Mouse (Mus musculus): ENCODE measurements around the gene Dmrt3.
A peak's percentile ranks its signal among the peaks of the same experiment; 100 is the strongest.

Gene Dmrt3

DNA sequence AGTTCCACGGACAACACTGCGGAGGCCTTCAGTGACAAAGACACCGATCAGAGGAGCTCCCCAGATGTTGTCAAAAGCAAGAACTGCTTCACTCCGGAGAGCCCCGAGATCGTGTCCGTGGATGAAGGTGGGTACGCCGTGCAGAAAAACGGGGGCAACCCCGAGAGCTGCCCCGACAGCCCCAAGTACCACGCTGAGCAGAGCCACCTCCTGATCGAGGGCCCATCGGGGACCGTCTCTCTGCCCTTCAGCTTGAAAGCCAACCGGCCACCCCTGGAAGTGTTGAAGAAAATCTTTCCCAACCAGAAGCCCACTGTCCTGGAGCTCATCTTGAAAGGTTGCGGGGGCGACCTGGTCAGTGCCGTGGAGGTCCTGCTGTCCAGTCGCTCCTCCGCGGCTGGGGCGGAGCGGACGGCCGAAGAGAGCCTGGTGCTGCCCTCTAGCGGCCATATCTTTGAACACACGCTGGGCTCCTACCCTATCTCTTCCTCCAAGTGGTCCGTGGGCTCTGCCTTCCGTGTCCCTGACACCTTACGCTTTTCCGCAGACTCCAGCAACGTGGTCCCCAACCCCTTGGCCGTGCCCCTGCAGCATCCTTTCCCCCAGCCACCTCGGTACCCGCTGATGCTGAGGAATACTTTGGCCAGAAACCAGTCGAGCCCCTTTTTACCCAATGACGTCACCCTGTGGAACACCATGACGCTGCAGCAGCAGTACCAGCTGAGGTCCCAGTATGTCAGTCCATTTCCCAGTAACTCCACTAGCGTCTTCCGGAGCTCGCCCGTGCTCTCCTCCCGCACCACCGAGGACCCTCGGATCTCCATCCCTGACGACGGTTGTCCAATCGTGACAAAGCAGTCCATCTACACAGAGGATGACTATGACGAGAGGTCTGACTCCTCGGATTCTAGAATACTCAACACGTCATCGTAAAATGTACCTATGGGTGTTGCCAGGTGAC, 12.5 kb downstream of the Dmrt3 start:
- DNase-seq = peak; percentile 34

DNA sequence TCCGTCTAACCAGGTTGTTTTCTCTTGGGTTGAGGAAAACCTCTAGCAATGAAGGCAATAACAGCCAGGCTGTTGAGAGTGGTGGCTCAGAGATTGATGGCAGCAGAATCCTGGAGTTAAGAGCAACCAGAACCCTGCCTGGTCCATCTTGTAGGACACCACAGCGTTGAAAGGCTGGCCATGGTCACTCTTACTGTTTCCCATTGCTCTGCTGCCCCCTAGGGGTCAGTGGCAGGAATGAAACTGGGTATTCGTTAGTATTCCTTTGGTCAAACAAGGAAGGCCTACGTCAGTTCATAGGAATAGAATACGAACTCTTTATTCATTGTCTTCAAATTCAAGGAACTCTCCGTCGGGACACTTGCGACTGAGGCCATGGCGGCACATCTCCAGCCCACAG, 18.4 kb downstream of the Dmrt3 start:
- peak; percentile 60 for DNase-seq

DNA sequence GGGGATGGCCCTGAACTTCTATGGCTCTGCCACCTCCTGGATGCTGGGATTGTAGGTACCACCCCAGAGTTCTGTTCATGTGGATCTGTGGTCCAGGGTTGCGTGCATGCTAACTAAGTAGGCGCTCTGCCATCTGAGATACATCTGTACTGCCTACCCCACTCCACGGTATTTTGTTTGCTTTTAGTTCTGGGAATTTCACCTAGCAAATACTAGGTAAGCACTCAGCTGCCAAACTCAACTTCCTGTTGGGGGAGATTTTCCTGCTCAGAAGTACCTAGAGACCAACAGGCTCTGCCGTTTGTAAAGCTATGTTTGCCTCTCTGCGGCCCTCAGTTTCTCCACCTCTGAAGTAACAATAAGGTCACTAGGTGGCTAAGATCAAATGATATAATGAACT, 25.0 kb downstream of the Dmrt3 start:
- DNase-seq = no peak

DNA sequence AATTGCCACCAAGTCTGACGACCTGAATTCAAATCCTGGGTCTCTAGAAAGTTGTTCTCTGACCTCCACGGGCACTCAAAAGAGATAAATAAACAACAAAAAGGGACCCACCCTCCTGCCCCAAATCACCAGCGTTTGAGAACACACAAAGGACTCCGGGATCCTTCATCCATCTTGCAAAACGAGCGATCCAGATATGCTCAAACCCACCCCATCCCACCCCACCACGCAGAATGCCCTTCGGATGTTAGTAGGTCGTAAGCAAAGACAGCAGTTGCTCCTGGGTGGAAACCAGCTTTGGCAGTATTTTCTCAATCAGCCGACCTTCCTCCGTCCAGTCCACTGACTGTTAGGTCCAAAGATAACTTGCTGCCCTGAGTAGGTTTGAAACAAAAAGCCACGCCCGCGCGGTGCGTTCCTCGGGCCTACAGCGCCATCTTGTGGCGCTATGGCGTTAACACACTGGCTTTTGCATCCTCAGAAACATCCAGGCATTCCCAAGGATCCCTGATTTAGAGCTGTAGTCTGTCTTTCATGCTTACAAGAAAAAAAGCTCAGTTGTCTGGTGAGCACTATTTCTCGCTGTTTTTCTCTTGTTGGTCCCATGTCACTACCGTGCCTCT, 25.6 kb downstream of the Dmrt3 start:
- peak; percentile 26 for DNase-seq

DNA sequence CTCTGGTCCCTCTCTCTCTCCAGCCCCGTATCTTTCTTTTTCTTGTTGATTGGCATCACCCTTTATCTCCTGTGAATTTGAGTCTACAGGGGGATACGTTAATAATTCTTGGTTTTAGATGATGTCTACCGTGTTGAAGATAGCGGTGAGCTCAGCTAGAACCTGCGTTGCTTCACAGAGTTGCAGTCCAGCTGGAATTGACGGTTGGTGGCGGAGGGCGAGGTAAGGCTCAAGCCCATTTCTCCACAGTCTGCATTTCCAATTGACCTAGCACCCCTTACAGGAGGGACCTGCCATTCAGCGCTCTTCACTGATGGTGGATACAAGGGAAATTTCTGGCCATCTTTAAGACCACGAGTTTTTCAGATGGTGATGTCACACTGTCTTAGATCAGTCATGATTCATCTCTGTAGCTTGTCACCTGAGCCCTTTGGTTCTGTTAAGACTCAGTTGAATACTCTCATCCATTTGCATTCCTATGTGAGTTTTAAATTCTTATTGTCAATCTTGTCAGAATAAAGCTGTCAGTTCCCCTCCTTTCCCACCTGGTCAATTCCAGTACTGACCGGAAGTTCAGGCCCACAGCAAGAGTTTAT, 28.8 kb downstream of the Dmrt3 start:
- DNase-seq = no peak

DNA sequence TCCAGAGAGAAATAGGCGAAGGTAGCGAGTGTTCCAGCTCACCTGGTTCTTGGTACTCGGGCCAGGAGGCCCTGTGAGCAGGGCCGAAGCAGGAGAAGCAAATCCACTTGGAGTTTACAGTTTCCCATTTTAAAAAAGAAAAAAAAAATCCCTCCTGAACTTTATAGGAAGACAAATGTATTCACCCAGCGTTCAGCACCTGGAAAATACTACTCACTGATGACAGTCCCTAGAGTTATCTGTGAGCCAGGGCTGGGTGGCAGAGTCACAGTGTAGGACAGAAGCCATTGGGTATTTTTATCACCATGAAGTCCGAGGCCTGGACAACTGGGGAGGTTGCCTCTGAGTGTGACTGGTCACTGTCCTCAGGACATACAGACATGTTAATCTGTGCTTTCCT, 31.7 kb downstream of the Dmrt3 start:
- no peak for DNase-seq

DNA sequence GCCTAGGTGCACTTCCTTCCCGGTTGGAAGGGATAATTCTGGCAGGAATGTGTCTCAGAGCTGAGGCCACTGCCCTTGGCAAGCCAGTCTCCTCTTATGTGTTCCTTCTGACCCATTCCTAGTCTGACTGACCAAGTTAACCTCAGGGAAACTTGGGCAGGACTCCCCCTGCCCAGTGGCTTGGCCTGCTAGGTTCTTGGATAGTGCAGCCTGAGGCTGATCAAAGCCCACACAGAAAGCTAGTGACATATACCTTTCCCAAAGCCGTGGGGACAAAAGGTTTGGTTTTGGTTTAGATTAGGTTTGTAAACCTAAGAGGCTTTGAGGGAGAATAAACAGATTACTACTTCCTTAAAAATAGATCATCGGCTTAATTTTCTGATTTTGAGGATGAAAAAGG, 37.0 kb downstream of the Dmrt3 start:
- no peak for DNase-seq

DNA sequence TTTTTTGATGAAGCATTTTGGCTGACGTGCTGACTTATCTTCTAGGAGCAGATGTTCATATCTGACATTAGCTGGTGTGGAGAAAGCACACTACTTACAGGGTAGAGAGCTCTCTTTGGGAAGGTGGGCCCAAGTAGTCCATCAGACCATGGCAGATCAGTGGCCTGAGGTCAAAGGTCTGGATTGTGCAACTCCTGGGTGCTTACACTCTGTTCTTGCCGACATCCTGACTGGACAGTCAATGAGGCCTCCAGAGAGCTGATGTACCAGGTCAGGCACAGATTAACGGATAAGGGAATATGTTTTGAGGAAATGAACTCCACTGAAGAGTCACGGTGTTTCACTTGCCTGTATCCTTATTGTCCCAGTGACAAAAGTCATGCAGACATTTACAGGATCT, 38.6 kb downstream of the Dmrt3 start:
- DNase-seq = no peak

DNA sequence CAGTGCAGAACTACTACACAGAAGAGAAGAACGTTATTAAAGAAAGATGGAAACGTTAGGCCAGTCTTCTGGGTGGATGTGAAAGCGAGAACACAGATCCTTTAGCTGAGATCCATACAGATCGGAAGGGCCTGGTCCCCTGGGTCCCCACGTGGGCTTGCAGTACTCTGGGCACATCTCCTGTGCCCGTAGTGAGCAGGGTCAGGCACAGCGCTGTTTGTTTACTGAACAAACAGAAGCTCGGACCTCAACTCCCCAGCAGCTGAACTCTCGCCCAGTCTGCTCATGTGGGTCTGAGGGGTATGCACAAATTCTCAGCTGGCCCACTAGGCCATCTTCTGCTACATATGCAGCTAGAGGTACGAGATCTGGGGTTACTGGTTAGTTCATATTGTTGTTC, 40.4 kb downstream of the Dmrt3 start:
- no peak for DNase-seq

DNA sequence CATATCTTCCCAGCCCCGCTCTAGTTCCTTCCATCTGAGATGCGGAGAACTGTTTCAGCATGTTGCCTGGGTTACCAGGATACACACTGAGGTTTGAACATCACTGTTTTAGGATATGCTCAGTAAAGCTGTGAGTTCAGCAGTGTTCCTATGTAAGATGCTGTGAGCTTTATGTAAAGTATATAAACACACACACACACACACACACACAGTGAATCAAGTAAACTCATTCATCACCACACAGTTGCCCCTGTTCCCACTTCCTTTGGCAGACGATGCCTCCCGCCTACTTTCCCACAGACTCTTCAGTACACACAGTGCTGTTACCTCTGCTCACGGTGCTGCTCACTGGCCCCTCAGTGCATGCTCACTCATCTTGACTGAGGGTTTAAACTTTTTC, 42.5 kb downstream of the Dmrt3 start:
- no peak for DNase-seq

DNA sequence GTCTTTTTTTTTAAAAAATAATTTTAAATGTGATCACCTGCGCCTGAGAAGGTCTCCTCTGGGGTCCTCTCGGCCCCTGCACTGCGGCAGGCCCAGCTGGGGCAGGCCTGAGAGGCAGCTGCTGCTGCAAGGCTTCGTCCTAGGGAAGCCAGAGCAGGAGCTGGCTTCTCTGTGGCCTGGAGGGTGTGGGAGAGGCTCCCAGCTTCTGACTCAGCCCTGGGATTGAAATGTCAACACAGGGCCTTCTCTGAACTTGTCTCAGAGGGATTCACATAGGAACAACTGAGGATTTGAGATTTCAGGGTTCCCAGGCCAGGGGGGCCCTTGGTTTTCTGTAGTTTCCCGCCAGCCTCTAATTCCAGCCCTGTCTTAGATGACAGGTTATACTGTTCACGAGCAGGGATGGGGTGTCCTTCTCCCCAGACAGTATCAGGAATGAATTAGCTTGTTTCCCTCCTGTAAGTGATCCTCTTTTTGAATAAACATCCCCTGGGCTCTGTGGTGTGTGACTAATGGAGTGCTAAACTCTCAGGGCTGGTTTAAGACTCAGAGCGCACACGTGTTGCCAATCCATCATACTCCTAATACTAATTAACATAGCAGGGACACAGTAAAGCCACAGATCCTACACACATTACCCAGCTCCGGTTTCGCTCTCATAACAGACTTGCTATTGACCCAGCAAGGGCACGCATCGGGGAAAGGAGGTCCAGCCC, 44.1 kb downstream of the Dmrt3 start:
- DNase-seq = no peak

DNA sequence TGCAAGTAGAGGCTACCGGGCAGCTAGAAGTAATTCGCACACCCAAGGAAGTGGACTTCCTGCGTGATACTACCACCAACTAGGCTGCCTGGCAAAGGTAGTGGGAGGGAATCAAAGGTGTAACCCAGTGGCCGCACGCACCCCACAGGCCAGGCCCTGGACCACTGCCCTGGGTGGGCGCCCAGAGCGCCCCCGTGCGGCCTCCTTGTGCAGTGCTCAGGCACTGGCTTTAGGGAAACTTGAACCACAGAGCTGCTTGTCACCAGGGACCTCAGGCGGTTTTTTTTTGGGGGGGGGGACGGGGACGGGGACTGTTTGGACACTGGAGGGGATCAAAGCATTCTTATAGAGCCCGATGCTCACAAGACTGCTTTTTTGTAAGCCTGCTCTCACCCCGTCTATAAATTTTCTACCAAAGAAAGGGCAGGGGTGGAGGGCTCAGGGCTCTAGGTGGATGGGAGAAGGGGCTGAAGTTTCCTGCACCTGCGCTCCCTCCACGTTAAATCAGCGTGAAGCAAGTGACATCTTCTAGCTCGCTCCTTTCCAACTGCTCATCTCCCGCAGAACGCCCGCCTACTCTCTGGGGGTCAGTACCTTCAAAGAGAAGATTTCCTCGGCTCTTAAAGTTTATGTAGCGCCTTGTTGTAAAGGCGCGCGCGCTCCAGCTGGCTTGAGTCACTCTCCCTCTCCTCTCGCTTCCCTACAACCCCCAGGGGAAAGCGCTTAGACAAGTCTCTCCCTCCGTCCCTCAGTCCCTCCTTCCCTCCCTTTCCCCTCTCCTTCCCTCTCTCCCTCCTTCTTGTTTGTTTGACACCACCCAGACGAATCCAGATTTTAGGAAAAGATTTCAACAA, 55.6 kb downstream of the Dmrt3 start:
- DNase-seq = no peak

DNA sequence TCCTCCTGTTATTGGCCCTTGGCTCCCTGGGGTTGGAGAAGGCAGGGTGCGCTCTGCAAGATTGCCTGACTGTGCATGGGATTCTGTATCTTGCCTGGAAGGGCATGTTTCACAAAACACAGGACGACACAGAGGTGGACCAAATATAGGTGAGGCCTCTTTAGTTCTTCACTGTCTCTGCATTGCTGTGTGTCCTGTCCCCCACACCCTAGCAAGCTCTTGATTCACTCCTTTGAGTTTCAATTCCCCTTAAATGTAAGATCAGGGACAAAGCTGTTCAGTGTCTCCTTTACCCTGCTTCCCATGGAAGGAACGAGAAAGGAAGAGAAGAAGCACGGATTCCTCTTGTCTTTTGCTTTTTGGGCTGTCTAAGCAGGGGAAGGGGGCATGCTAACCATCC, 57.7 kb downstream of the Dmrt3 start:
- DNase-seq = no peak

DNA sequence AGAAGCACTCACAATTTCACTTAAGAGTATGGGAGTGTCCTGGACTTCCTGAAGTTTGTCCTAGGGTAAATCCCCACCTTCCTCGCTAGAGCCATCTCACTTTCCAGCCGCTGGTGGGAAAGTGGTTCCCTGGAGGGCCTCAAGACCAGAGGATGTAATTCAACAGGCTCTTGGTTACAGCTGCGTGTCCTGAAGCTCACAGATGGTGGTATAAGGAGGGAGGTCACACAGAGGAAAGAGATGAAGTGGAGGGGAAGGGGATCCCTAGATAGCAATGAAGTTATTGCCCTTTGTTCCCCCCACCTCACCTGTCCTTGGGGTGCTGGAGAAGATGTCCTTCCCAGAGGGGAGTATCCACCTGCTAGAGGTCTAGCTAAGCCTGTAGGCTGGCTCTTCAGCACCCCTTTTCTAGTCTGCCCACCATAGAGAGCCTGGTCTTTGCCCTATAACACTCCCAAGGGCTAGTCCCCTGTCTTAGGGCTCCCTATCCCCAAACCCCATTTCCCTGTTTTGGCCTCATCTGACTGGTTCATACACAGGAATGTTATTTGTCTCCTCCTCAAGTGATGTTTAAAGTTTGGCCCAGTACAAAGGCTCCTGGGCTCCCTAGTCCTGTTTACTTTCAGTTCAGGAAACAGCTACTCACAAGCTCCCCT, 59.6 kb downstream of the Dmrt3 start:
- DNase-seq = no peak

DNA sequence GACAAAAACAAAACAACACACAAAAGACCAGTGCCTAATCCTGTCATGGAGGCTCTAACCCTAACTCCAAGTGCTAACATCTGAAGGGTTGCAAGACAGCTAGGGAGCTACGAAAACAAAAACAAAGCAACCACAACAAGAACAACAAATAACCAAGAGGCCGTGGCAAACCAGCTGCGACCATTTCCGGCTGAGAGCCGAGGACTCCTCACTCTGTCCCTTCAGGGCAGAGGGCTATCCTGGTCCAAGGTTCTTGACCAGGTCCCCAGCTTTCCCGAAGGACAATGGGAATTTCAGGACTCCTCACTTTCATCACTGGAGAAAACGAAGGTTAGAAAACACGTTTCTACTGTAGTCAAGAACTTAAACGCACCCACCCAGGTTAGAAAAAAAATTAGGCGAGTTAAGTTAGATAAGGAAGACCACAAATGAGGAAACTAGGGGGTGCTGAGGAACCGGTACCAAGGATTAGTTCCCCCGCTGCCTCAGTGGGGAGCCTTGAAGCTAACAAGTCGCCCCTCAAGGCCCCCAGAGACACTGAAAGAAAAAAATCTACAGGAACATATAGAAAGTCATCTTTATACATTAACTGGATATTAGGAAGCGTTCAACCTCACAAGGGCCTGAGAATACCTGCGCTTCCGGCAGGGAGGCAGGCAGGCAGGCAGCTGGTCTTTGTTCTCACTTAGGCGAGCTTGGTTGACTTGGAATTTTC, 60.6 kb downstream of the Dmrt3 start:
- DNase-seq = no peak

DNA sequence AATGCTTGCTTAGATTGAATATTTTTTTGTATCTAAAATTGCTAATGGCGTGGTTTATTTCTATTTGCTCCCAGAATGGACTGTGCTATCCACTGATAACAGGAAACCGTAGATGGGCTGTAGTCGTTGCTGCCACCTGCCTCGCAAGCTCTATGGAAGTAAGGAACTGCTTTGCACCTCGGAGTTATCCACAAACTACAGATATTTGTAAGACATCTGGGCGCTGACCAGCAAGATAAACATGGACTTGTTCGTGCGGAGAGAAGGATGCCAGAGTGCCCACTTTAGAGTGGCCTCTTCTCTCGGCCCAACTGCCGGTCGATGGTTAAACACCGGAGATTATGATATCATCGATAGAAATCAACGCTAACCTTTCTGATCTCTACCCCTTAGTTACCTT, 61.6 kb downstream of the Dmrt3 start:
- DNase-seq = no peak

DNA sequence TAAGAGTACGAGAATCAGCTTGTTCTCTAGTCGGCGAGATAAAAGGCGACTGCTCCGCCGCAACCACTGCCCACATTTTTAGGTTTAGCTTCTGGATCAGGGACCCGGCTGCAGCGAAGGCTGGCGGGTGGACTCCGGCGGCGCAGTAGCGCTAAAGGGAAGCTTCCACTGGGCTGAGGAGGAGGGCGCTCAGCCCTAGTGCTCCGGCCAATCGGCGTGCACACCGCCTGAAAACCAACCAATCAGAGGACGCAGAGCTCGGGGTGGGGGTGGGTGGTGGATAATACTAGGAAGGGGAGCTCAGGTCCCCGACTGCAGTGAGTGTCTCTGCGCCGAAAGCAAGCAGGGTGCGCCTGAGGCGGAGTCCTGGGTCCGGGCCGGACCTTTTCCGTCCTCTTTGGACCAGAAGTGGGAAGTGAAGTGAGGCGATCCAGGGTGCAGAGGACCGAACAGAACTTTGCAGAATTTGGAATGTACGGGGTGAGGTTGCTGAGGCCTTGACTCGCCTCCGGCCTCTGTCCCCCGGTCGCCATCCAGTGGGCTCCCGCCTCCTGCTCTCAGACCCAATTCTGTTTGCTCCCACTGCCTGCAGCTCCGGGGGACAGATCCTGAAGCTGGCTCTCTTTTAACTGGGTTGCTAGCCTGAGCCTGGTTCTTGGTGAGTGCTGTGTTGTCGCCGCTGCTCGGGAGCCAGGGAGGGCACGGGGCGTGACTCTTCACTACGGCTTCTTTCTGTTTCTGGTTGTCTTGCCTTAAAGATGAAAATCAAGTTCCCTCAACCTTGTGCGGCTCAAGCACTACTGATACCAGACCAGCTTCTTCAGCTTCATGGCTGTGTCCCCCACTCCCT, 62.2 kb downstream of the Dmrt3 start, which contains the start of gene Dmrt2:
TSS of gene Dmrt2 (plus strand) at position 311 of the 850 bp plus-strand sequence.
- DNase-seq = peak; percentile 34
